Mouse (Mus musculus) gastrocnemius, adult 2 months (tissue): ENCODE data around the gene Kmt2b. TPM values are rescaled to one million over a fixed set of nuclear protein-coding genes. Genes with fewer than 3 reads are reported as not detected.

ENCODE experiments used
- DNase-seq: peaks from one replicate; pipeline ENCODE4 v3.0.0; 2022
- H3K27ac ChIP-seq: fragments of 200-600 bp; 2 replicates; pipeline ENCODE4 v1.8.1; 2022; ENCODE audit warnings: mild to moderate bottlenecking
- H3K4me3 ChIP-seq: fragments of 200-600 bp; 2 replicates; pipeline ENCODE4 v1.8.1; 2022; ENCODE audit warnings: mild to moderate bottlenecking, moderate library complexity
- CTCF ChIP-seq: fragments of 200-600 bp; IDR thresholded peaks from 2 replicates; pipeline ENCODE4 v1.8.1; 2022; ENCODE audit warnings: antibody characterized with exemption, mild to moderate bottlenecking, moderate library complexity
- intact Hi-C: fragments of 180-260 bp; cut with DNase I; formaldehyde crosslinking; loops from one replicate; pipeline ENCODE4 v1.15.1; 2025
- total RNA-seq, 2 experiments: library from RNA; stranded (reverse); gene quantifications; 2 replicates each; pipeline ENCODE4 v1.2.3; 2021

The Kmt2b gene
- total RNA-seq, 2 experiments from 2014 or later: 13.3 to 16.3 TPM

DNA sequence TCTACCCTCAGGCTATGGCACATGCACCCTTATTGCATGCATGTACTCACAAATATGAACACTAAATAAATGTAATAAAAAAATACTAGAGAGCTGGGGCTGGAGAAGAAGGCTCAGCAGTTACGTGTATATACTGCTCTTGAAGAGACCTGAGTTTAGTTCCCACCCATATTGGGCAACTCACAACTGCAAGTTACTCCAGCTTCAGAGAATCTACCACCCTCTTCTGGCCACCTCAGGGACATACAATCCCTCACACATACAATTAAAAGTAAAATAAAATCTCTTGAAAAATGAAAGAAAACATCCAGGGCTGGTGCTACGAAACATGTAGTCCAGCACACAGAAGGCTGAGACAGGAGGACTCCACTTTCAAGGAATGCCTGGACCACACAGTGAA lies 25.9 kb upstream of the Kmt2b start:
- no peak for DNase-seq
- intact Hi-C loops: no loop called here
- TF ChIP-seq CTCF: peak; percentile 24; the same call in 1 of the 2 replicates

DNA sequence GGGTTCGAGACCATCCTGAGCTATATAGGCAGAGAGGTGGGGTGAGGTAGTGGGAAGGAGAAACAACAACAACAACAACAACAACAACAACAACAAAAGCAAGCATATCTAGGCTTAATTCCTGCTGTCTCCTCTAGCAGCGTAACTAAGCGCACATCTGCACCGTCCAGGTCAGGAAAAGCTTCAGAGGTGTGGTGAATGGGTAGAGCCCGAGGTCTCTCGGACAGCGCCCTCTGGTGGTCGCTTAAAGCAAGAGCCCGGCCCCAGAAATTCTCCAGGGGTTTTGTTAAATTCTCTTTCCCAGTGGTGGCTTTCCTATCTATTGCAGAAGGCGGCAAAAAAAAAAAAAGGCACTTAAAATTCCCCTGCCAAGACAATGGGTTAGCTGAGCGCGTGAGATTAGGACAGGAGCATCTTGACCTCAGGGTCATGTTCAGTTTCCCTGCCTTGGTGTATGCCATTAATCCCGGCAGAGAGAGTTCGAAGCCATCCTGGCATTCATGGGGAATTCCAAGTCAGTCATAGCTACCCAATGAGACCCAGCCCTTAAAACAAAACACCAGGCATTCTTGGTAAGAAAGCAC lies 25.1 kb upstream of the Kmt2b start:
- TF ChIP-seq CTCF: peak; percentile 85
- Histone ChIP-seq H3K4me3 (no peak overlapping the region), H3K27ac (no peak overlapping the region)
- DNase-seq: peak; percentile 64
- intact Hi-C loops: loop anchor here (1.0 kb wide), 1 partner anchor 24 kb away; no protein-coding TSS in a partner anchor

More for the DNA sequence above, 25.9 kb upstream of the Kmt2b start:
- H3K4me3 ChIP-seq: no peak overlapping the region
- no peak overlapping the region for H3K27ac ChIP-seq

DNA sequence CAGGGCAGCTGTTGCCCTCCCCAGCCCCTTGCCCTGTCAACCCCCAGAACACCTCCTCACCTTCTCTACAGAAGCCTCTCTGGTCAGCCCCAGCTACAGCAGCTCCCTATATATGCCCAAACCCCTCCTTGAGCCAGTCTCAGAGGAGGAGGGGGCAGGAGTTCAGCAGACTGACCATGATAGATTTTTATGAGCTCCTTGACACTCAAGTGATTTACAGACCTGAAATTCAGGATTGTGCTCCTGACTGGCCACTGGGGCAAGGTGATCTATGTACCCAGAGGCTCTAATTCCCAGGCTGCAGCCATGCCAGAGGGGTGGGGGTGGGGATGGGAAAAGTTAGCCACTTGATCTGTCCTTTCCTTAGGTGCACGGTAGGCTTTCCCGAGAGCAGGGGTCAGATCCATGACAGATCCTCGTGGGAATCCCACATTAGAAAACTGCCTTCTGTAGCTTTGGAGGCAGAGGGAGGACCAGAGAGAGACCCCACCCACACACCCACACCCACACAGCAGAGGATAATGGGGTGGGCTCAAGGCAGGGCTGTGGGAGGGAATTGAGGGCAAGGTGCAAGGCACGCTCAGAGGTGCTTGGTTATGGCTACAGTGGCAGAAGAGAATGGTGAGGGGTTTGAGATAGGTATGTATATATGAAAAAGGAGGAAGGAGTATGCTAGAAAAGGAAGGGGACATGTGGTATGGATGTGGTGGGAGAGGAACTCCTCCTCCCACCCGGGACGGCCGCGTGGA lies 24.3 kb upstream of the Kmt2b start, which contains the start of gene Upk1a:
Upk1a (minus strand) TSS at position 194 of the 749 bp plus-strand sequence.
- no peak for DNase-seq
- H3K27ac ChIP-seq: no peak within 1 kb of the TSS
- intact Hi-C loops: loop anchor here (1.0 kb wide), 1 partner anchor 24 kb away; no protein-coding TSS in a partner anchor
- TF ChIP-seq CTCF: no peak
- H3K4me3 ChIP-seq: no peak within 1 kb of the TSS

DNA sequence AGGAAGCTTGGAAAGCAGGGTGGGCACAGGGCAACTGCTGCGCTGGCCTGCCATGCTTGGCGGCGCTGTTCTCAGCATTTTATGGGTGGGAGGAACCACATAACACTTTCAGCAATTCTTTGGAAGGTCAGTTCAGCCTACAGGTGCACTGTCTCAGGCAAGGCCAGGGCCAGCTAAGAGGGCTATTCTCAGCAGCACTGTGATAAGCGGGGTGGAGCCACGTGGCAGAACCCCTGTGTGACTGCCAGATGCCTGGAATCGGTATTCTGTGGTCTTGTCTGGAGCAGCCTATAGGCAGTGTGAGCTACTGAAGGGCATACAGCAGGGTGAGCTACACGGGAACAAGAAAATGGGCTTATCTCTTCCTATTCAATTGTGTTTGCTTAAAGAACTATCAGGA lies 21.5 kb upstream of the Kmt2b start:
- H3K27ac ChIP-seq: no peak overlapping the region
- intact Hi-C loops: no loop called here
- no peak for DNase-seq

DNA sequence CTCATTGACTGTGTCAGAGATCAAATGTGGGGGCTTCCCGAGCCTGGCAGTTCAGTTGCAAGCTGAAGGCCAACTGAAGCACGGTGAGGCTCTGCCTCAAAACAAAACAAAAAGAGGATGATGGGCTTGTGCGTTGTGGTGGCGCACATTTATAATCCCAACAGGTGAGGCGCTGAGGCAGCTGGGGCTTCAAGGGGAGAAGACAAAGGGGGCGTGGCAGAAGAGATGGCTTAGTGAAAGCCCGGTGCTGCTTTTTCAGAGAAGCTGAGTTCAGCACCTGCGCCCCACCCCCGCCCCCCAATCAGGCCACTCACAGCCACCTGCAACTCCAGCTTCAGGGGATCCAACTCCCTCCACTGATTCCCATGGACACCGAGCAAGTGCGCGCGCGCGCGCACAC lies 19.9 kb upstream of the Kmt2b start:
- DNase-seq: no peak
- TF ChIP-seq CTCF: no peak
- H3K4me3 ChIP-seq: no peak overlapping the region
- no peak overlapping the region for H3K27ac ChIP-seq
- intact Hi-C loops: no loop called here

More for the DNA sequence above, 21.5 kb upstream of the Kmt2b start:
- H3K4me3 ChIP-seq: no peak overlapping the region
- TF ChIP-seq CTCF: no peak

DNA sequence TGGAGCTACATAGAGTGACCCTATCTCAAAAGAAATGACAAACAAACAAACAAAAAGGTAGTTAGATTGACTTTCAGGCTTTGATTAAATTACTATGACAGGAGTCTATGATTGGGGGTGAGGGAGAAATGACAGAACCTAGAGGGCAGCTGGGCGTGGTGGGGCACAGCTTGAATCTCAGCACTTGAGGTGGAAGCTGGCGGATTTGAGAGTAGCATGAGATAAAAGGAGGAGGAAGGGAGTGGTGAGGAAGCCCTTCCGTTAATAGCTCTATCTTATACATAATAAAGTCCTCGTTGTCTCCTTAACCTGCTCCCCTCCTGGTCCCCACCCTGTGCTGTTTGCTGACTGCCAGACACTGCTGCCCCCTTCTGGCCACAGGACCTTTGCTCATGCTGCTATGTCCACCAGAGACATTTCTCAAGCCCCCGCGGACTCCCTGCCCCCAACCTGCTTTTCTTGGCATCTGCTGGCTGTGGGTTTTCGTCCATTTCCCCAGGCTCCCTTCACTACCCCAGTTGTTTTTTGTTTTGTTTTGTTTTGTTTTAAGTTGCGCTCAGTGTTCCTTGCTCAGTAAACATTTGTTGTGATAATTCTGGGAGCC lies 19.3 kb upstream of the Kmt2b start:
- DNase-seq: peak; percentile 52
- intact Hi-C loops: no loop called here
- Histone ChIP-seq H3K4me3 (no peak overlapping the region), H3K27ac (no peak overlapping the region)
- TF ChIP-seq CTCF: peak; percentile 65

DNA sequence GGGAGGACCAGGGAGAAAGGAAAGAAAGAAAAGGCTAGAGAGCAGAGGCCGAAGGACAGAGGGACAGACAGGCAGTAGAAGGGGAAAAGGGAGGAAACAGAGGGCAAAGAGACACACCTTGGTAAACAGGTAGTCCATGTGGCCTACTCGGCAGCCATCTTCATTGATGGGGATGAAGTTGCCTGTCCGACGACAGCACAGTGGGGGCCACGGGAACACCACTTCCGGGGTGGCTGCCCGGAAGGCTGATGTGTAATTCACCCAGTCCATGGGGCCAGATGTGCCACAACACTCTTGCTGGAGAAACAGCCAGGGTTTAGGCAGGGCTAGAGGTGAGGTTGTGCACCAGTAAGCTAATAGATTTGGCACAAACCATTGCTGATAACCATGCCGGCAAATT lies 16.4 kb upstream of the Kmt2b start:
- no peak for TF ChIP-seq CTCF
- intact Hi-C loops: no loop called here
- H3K4me3 ChIP-seq: no peak overlapping the region
- DNase-seq: no peak
- no peak overlapping the region for H3K27ac ChIP-seq

DNA sequence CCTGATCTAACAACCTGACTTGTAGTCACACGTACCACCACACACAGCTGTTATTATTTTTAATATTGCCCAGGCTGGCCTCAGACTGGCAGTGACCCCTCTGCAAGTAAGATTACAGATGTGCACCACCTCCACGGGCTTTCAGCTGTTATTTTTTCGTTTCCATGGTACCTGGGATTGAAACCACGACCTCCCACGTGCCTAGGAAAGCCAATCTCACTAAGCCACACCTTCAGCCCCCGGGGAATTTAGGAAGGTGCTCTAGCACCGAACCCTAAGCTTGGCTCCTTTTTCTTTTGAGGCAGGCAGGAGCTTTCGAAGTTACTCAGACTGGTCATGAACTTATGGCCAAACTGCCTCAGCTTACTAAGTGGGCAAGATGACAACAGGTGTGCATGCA lies 15.9 kb upstream of the Kmt2b start:
- Histone ChIP-seq H3K27ac (no peak overlapping the region), H3K4me3 (no peak overlapping the region)
- intact Hi-C loops: no loop called here
- DNase-seq: no peak
- TF ChIP-seq CTCF: no peak

DNA sequence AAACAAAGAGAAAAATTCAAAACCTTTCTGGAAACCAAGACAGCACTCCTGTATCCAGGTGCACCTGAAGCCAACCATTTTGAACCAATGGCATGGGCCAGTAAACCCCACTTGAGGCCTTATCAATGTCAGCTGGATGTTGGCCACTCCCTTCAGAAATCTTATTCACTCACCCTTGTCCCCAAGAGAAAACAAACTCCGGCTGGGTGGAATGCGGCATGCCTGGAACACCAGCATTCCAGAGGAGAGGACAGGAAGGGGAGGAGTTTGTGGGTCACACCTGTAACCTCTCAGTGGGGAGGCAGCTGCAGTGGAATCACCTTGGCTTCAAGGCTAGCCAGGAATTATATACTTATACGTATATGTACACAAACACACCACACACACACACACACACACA lies 14.1 kb upstream of the Kmt2b start:
- intact Hi-C loops: no loop called here
- Histone ChIP-seq H3K27ac (no peak overlapping the region), H3K4me3 (no peak overlapping the region)
- DNase-seq: no peak
- TF ChIP-seq CTCF: no peak

DNA sequence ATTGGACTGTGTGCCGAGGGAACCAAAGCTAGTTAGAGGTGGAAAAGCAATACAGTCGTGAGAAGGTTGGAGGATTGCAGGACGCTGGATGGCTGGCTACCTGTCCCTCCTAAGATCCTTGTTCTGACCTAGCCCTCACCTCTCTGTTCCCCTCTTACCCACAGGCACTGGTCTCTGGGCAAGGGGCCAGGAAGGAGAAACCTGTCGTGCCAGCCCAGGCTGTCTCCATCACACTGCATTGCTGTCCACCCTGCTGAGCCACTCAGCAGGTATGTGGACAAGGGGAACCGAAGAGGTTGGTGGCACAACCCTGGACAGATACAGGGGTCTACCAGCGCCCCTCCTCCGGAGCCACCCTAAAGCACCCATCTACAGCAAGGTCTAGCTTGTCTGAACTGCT lies 12.1 kb upstream of the Kmt2b start:
- H3K27ac ChIP-seq: no peak overlapping the region
- intact Hi-C loops: no loop called here
- no peak for DNase-seq
- no peak overlapping the region for H3K4me3 ChIP-seq
- no peak for TF ChIP-seq CTCF

DNA sequence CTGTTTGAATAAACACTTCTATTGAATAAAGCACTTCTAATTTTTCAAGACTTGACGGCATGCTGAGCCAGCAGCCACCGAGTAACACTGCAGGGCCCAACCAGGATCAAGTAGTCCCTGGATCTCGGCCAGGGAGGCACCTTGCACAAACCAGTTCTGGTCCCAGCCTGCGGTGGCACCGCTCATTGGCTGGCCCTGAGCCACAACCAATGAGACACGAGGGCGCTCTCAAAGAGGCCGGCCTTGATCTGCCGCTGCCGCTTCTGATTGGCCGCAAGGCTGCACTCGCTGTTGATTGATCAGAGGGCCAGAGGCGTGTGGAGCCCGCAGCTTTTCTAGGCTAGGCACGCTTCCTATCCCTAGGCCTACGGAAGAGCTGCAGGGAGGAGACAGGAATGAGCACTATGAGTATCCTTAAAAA lies 11.4 kb upstream of the Kmt2b start:
- DNase-seq: peak; percentile 91
- intact Hi-C loops: loop anchor here (10.0 kb wide), 1 partner anchor 375 kb away; the partner anchor contains the start of genes Fam187b and Lsr
- TF ChIP-seq CTCF: no peak
- Histone ChIP-seq H3K27ac (no peak overlapping the region), H3K4me3 (no peak overlapping the region)

DNA sequence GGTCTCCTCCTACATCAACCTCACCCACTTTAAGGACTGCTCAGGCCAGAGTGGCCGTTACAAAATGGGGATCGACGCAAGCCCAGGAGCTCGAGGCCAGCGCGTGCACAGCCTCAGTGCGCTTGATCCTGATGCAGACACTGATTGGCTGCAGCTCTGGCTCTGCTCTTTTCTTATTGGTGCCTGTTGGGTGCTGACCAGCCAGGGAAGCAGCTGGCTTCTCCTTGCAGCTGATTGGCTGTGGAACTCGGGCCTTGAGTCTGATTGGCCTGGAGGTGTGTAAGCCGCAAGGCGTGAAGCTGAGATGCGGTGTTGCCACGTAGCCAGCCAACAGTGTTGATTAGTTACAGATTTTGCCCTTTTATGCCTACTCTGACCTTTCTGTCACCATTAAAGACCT lies 10.3 kb upstream of the Kmt2b start, which contains the start of gene Zbtb32:
Zbtb32 (minus strand) TSS at position 124 of the 400 bp plus-strand sequence.
- TF ChIP-seq CTCF: no peak
- intact Hi-C loops: loop anchor here (10.0 kb wide), 1 partner anchor 376 kb away; the partner anchor contains the start of genes Fam187b and Lsr
- no peak for DNase-seq
- Histone ChIP-seq H3K27ac (no peak within 1 kb of the TSS), H3K4me3 (no peak within 1 kb of the TSS)

DNA sequence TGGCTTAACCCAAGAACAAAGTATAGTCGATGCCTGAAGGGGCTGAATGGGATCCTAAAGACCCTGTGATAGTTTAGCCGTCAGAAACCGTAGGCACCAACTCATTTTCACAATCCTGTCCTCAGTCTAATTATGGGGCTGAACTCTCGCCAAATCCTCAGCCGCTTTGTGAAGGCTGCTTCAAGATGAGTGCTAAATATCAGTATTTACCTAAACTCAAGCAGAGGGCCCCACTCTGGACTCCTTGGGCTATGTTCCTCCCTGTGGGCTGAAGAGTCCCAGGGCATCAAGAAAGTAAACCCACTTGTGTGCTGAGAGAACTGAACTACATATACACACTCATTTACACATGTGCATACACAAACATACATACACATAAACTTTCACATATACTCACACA lies 8.3 kb upstream of the Kmt2b start:
- Histone ChIP-seq H3K27ac (no peak overlapping the region), H3K4me3 (no peak overlapping the region)
- TF ChIP-seq CTCF: no peak
- DNase-seq: no peak
- intact Hi-C loops: loop anchor here (10.0 kb wide), 1 partner anchor 378 kb away; the partner anchor contains the start of genes Fam187b and Lsr
